Mouse (Mus musculus) neural tube, embryonic 13.5 days (tissue): ENCODE results near the gene Tut1. TPM values are rescaled to one million over a fixed set of nuclear protein-coding genes. Genes with fewer than 3 reads are reported as not detected.

Experiments
- ATAC-seq: fragments of 200-750 bp; cut with Nextera tagmentation; 2 replicates; pipeline ENCODE4 v1.8.0; 2017; ENCODE audit warnings: low read depth, mild to moderate bottlenecking, moderate TSS enrichment, moderate library complexity
- H3K27ac ChIP-seq: fragments of 300-500 bp; sonication (generic); replicated peaks from 2 replicates; pipeline ENCODE4 v1.5.1; 2015; ENCODE audit warnings: moderate library complexity, mild to moderate bottlenecking, inconsistent platforms
- H3K27me3 ChIP-seq: fragments of 300-500 bp; sonication (generic); 2 replicates; pipeline ENCODE4 v1.6.1; 2015; ENCODE audit warnings: mild to moderate bottlenecking, inconsistent platforms
- H3K36me3 ChIP-seq: fragments of 300-500 bp; sonication (generic); 2 replicates; pipeline ENCODE4 v1.6.1; 2015; ENCODE audit warnings: mild to moderate bottlenecking, inconsistent platforms
- H3K4me1 ChIP-seq: fragments of 300-500 bp; sonication (generic); replicated peaks from 2 replicates; pipeline ENCODE4 v1.6.1; 2015; ENCODE audit warnings: inconsistent platforms
- H3K4me2 ChIP-seq: fragments of 300-500 bp; sonication (generic); 2 replicates; pipeline ENCODE4 v1.6.1; 2015; ENCODE audit warnings: inconsistent platforms, mild to moderate bottlenecking, moderate library complexity
- H3K4me3 ChIP-seq: fragments of 300-500 bp; sonication (generic); 2 replicates; pipeline ENCODE4 v1.5.1; 2015; ENCODE audit warnings: mild to moderate bottlenecking, inconsistent platforms
- H3K9ac ChIP-seq: fragments of 300-500 bp; sonication (generic); 2 replicates; pipeline ENCODE4 v1.6.1; 2015; ENCODE audit warnings: moderate library complexity, mild to moderate bottlenecking, inconsistent platforms
- H3K9me3 ChIP-seq: fragments of 300-500 bp; sonication (generic); 2 replicates; pipeline ENCODE4 v1.6.1; 2016; ENCODE audit warnings: inconsistent platforms
- WGBS: fragments of 180-500 bp; shearing (Covaris S2); methylation state at CpG from one replicate; pipeline ENCODE4 v1.1.7; 2015; 5-methylcytosine and 5-hydroxymethylcytosine counted together
- polyA plus RNA-seq: library from polyadenylated mRNA; unstranded; fragments of >200 nt; fragmentation: Nextera tagmentation; extraction: Ambion mirVana; gene quantifications from 2 replicates; pipeline ENCODE4 v1.2.1, GENCODE M21; 2015

Tut1 gene
- polyA plus RNA-seq, 1 experiment from 2014 or later: 29.2 TPM

DNA sequence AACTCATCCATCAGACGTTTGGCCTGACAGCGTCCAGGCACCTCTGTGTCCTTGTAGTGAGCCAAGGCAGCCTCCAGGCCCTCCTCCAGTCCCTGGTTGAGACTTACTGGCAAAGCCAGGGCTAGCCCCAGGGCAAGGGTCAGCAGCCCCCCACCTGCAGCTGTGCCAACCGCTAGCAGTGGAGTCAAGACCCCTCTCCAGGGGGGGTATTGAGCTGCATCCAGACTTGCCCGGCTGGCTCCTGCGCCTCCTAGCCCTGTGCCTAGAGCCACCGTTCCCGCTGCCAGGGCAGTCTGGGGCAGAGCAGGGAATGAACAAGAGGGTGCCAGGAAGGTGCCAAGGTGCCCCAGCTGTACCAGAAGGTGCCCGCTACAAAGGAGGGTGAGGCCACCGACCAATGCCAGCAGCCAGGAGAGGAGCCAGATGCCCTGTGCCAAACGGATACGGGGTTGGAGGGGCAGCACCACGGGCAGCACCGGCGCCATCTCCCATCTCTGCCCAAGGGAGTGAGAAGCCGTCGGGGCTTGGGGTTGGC, 24.9 kb upstream of the Tut1 start:
- H3K4me3 ChIP-seq: peak overlapping the region; percentile 54
- peak overlapping the region; percentile 54; the same call in 1 of the 2 replicates for H3K27ac ChIP-seq
- WGBS: 18% methylated on average over 16 of the region's 16 CpGs
- peak overlapping the region; percentile 71 for H3K4me2 ChIP-seq
- H3K27me3 ChIP-seq: no peaks in the 10 kb centered on the region
- peaks cover 28% of the 10 kb centered on the region for H3K36me3 ChIP-seq
- ATAC-seq: peak; percentile 44; the same call in 1 of the 2 replicates
- H3K9ac ChIP-seq: peak overlapping the region; percentile 79
- peaks cover 23% of the 10 kb centered on the region for H3K4me1 ChIP-seq
- H3K9me3 ChIP-seq: no peaks in the 10 kb centered on the region

DNA sequence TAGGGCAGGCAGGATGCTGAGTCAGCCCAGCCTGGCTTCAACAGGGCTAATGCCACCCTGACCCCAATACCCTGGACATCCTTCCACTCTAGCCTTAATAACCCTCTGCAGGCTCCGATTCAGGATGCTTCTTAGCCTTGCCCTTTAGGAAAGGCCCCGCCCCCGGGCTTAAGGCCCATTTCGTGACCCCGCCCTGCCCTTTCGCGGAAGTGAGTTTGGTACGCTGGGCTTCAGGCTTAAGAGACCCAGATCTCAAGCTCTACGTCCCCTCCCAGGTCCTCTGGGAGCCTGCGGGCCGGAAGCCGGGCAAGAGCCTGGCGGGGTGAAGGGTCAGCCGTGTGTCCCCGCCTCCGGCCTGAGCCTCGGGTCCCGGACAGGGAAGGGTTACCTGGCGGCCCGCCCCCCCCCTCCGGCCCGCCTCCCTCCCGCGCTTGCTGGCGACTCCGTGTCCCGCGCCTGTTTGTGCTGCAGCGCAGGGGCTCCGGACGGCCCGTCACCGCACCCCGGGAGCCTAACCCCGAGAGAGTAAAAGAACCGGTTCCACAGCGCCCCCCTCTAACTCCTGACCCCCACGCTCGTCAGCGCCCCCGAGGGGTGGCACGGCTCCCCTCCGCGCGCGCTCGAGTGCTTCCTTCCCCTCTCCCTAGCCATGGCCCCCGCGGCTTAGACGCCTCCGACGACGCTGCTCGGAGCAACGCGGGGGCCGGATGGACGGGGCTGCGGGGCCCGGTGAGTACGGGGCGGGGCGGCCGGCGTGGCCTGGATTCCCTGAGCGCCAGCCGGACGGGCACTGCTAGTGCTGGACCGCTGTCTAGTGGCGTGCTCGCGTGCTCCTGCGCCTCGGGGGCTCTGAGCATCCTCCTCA, 24.2 kb upstream of the Tut1 start, which contains the start of the genes Rom1 and Eml3:
TSS of gene Rom1 (minus strand) at position 133 of the 865 bp plus-strand sequence.
TSS of gene Eml3 (plus strand) at position 329 of the 865 bp plus-strand sequence.
- WGBS: under 1% methylated on average over 73 of the region's 74 CpGs
- H3K9ac ChIP-seq: peak within 1 kb of the TSS; percentile 79
- no peaks in the 10 kb centered on the region for H3K9me3 ChIP-seq
- ATAC-seq: peak; percentile 68
- H3K4me1 ChIP-seq: peaks cover 23% of the 10 kb centered on the region
- peaks cover 28% of the 10 kb centered on the region for H3K36me3 ChIP-seq
- H3K27me3 ChIP-seq: no peaks in the 10 kb centered on the region
- peak within 1 kb of the TSS; percentile 54 for H3K4me3 ChIP-seq
- peak within 1 kb of the TSS; percentile 71 for H3K4me2 ChIP-seq
- peak within 1 kb of the TSS; percentile 54; the same call in 1 of the 2 replicates for H3K27ac ChIP-seq

DNA sequence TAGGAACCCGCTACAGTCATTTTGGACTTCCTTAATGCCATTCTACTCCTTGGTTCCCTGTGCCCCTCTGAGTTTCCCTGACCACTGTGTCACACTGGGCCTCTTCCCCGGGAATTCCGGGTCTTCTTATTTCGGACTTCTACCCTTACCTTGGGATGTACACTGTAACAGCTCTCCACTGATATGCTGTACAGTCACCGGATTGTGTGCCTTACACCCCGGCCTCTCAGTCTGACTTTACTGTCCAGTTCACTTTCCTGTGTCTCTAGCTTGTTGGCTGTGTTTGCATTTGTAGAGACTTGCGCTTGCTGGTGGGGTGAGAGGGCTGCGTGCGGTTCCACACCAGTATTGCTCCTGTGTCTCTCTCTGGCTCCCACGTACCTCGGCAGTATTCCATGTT, 23.5 kb upstream of the Tut1 start:
- H3K9ac ChIP-seq: peak overlapping the region; percentile 79
- no peaks in the 10 kb centered on the region for H3K9me3 ChIP-seq
- peaks cover 28% of the 10 kb centered on the region for H3K36me3 ChIP-seq
- peak overlapping the region; percentile 71 for H3K4me2 ChIP-seq
- ATAC-seq: no peak
- 14% methylated on average over 11 of the region's 11 CpGs for WGBS
- H3K27me3 ChIP-seq: no peaks in the 10 kb centered on the region
- 0 out of 2 replicates have a peak overlapping the region, but pooled peaks have one; percentile 28 for H3K27ac ChIP-seq
- peaks cover 23% of the 10 kb centered on the region for H3K4me1 ChIP-seq
- peak overlapping the region; percentile 54 for H3K4me3 ChIP-seq

DNA sequence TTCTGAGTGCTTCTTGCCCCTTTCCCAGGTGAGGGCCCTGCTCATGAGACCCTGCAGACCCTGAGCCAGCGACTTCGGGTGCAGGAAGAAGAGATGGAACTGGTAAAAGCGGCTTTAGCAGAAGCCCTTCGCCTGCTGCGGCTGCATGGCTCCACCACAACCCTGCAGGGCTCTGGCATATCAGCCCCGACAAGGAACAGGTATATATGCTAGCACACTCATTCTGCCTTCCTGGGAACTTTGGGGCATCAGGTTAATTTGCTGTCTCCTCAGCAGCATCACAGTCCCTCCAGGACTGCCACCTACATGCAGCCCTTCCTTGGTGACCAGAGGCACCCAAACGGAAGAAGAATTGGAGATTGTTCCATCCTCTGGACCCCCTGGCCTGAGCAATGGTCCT, 22.9 kb upstream of the Tut1 start:
- peak overlapping the region; percentile 79 for H3K9ac ChIP-seq
- H3K4me2 ChIP-seq: peak overlapping the region; percentile 71
- ATAC-seq: no peak
- 82% methylated on average over 7 of the region's 7 CpGs for WGBS
- no peaks in the 10 kb centered on the region for H3K27me3 ChIP-seq
- H3K4me1 ChIP-seq: peaks cover 23% of the 10 kb centered on the region
- H3K9me3 ChIP-seq: no peaks in the 10 kb centered on the region
- H3K4me3 ChIP-seq: 0 out of 2 replicates have a peak overlapping the region, but pooled peaks have one; percentile 54
- peaks cover 21% of the 10 kb centered on the region for H3K36me3 ChIP-seq
- H3K27ac ChIP-seq: no peak overlapping the region

DNA sequence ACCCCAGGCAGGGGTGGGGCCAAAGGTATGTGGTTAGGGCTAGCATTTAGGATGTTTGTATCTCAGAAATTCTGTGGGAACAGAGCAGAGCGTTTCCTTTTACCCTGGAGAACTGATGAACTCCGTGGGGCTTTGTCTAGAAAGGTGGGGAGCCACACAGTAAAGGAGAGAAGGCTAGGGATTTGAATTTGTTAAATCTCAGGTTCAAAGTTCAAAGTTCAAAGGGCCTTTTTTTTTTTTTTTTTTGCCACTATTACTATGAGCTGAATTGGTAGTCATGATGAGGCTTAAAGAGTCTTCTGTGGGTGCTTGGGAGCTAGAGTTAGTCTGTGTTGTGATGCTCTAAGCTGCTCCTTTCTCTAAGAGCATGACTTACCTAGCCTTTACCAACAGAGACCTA, 16.9 kb upstream of the Tut1 start:
- H3K4me3 ChIP-seq: no peak overlapping the region
- no peak overlapping the region for H3K27ac ChIP-seq
- no peaks in the 10 kb centered on the region for H3K27me3 ChIP-seq
- peaks cover 13% of the 10 kb centered on the region for H3K4me1 ChIP-seq
- H3K9ac ChIP-seq: no peak overlapping the region
- no peak for ATAC-seq
- no peaks in the 10 kb centered on the region for H3K9me3 ChIP-seq
- no peak overlapping the region for H3K4me2 ChIP-seq
- 88% methylated on average over 2 of the region's 2 CpGs for WGBS
- H3K36me3 ChIP-seq: peaks cover 8% of the 10 kb centered on the region

DNA sequence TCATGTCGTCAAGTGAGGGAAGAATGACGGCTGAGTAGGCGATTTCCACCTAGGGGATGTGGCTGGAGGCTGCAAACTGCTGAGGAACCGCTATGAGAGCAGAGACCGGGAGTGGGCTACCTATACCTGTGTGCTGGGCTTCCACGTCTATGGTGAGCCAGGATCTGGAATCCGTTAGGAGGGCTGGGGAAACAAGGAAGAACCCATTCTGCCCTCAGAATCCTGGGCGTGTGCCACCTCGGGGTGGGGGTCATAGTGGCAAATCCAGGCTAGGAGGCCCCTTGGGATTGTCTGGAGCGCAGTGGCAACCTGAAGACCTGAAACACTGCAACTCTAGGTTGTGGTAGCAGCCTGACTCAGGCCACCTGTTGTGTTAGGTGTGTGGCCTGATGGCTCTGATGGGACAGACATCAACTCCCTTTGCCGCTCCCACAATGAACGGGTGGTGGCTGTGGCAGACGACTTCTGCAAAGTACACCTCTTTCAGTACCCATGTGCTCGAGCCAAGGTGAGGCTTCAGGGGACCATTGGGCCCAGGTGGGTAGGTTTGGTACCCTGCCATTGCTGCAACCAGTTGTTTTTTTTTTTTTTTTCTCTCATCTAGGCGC, 13.0 kb upstream of the Tut1 start:
- Histone ChIP-seq H3K4me2 (peak overlapping the region; percentile 77), H3K4me3 (peak overlapping the region; percentile 96; the same call in 1 of the 2 replicates), H3K27me3 (no peaks in the 10 kb centered on the region), H3K9ac (peak overlapping the region; percentile 100), H3K36me3 (peaks cover 26% of the 10 kb centered on the region), H3K27ac (no peak overlapping the region), H3K4me1 (peaks cover 44% of the 10 kb centered on the region), H3K9me3 (no peaks in the 10 kb centered on the region)
- WGBS: 79% methylated on average over 15 of the region's 15 CpGs
- no peak; the same call in 1 of the 2 replicates for ATAC-seq

DNA sequence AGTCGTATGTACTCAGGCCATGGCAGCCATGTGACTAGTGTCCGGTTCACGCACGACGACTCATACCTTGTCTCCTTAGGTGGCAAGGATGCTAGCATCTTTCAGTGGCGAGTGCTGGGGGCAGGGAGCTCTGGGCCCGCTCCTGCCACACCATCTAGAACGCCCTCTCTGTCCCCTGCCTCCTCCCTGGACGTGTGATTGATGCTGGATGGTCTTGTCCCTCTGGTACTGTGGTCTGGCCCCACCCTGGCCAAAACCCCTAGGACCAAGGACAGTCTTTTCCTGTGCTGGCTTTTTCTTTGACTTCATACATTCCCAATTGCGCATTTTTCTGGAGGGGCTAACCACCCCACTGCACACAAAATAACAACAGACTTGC, 12.5 kb upstream of the Tut1 start:
- Histone ChIP-seq H3K36me3 (peaks cover 31% of the 10 kb centered on the region), H3K27me3 (no peaks in the 10 kb centered on the region), H3K9me3 (no peaks in the 10 kb centered on the region), H3K4me3 (peak overlapping the region; percentile 96), H3K9ac (peak overlapping the region; percentile 100), H3K4me2 (peak overlapping the region; percentile 77), H3K4me1 (peaks cover 44% of the 10 kb centered on the region), H3K27ac (peak overlapping the region; percentile 95)
- ATAC-seq: peak; percentile 25
- WGBS: 22% methylated on average over 10 of the region's 10 CpGs

- peak; percentile 94 for ATAC-seq
- peak within 1 kb of the TSS; percentile 100 for H3K9ac ChIP-seq
- H3K27me3 ChIP-seq: no peaks in the 10 kb centered on the region
- under 1% methylated on average over 64 of the region's 64 CpGs for WGBS
- peaks cover 44% of the 10 kb centered on the region for H3K4me1 ChIP-seq
- peak within 1 kb of the TSS; percentile 95 for H3K27ac ChIP-seq
- H3K4me2 ChIP-seq: peak within 1 kb of the TSS; percentile 77
- H3K4me3 ChIP-seq: peak within 1 kb of the TSS; percentile 96
- H3K9me3 ChIP-seq: no peaks in the 10 kb centered on the region
- peaks cover 33% of the 10 kb centered on the region for H3K36me3 ChIP-seq
These were observed 12.0 kb upstream of the Tut1 start, which contains the start of gene Mta2 for GRCm38 (mm10) chr19:8941515-8942217. TSS of gene Mta2 (plus strand) at chr19:8941875.

DNA sequence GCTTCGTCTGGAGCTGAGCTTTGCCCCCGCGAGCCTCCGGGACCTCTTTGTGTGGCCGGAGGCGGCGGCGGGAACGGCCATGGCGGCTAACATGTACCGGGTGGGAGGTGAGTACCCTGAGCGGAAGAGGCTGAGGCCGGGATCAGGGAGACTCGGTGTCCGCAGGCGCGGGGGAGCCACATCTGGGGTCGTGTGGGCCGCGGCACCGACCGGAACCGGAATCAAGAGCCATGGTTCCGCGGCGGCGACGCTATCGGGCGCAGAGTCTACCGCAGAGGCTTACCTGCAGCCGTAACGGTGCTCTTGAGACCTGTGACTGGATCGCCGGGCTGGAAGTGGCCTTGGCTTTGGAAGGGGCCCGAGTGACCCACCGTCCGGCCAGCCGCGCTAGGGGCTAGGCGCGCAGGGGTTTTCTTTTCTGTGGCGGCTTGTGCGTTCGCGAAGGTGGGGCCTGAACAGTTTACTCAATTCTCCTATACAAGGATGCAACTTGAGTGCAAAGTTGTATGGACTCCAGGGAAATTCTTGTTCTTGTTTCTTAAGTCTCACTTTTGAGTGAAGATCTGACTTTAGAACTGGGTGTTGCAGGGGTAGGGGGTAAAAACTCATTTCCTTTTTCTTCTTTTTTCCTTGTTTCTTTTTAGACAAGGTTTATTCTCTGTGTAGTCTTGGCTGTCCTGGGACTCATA, 11.2 kb upstream of the Tut1 start:
- no peaks in the 10 kb centered on the region for H3K27me3 ChIP-seq
- no peak; the same call in 1 of the 2 replicates for ATAC-seq
- H3K36me3 ChIP-seq: peaks cover 37% of the 10 kb centered on the region
- peak overlapping the region; percentile 95 for H3K27ac ChIP-seq
- H3K9me3 ChIP-seq: no peaks in the 10 kb centered on the region
- H3K9ac ChIP-seq: peak overlapping the region; percentile 100
- H3K4me1 ChIP-seq: peaks cover 44% of the 10 kb centered on the region
- peak overlapping the region; percentile 96 for H3K4me3 ChIP-seq
- peak overlapping the region; percentile 77 for H3K4me2 ChIP-seq
- WGBS: under 1% methylated on average over 46 of the region's 46 CpGs

DNA sequence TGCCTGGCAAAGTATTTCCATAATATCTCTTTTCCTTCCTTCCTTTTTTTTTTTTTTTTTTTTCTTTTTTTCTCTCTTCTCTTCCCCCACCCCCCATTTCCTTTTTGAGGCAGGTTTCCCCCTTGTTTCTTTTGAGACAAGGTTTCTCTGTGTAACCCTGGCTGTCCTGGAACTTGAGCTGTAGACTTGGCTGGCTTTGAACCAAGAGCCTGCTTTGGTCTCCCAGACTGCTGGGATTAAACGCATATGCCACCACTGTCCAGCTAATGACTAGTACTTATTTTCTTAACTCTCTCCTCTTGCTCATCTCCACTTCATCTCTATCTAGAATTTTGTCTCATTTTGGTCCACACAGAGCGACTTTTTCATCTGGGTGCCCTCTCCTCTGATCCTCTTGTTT, 10.6 kb upstream of the Tut1 start:
- Histone ChIP-seq H3K4me3 (peak overlapping the region; percentile 96), H3K36me3 (peaks cover 40% of the 10 kb centered on the region), H3K27ac (no peak overlapping the region), H3K4me1 (peaks cover 44% of the 10 kb centered on the region), H3K9ac (peak overlapping the region; percentile 100), H3K27me3 (no peaks in the 10 kb centered on the region), H3K4me2 (peak overlapping the region; percentile 77), H3K9me3 (no peaks in the 10 kb centered on the region)
- WGBS: 82% methylated on average over 2 of the region's 2 CpGs
- no peak for ATAC-seq

DNA sequence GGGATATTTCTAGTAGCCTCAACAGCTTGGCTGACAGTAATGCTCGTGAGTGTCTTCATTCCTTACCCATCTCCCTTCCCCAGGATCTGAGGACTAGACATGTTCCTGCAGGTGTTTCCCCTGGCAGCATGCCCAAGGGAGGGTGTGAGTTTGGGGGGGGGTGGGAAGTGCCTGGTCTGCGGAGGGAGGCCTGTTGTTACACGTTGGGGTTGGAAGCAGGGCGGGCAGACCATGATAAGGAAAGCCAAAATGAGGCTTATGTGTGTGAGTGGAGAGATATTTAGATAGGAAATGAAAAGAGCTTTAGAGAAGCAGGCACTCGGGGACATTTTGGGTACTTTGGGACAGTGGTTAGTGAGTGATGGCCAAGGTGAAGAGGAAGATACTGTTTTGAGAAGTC, 9.6 kb upstream of the Tut1 start:
- no peaks in the 10 kb centered on the region for H3K9me3 ChIP-seq
- WGBS: 70% methylated on average over 5 of the region's 5 CpGs
- no peak for ATAC-seq
- H3K4me1 ChIP-seq: peaks cover 44% of the 10 kb centered on the region
- H3K9ac ChIP-seq: peak overlapping the region; percentile 55
- H3K36me3 ChIP-seq: peaks cover 51% of the 10 kb centered on the region
- peak overlapping the region; percentile 77 for H3K4me2 ChIP-seq
- H3K27me3 ChIP-seq: no peaks in the 10 kb centered on the region
- peak overlapping the region; percentile 9 for H3K4me3 ChIP-seq
- 0 out of 2 replicates have a peak overlapping the region, but pooled peaks have one; percentile 4 for H3K27ac ChIP-seq
